Mouse (Mus musculus): Measurements from ENCODE around the gene Dhrs9.

The Dhrs9 gene

DNA sequence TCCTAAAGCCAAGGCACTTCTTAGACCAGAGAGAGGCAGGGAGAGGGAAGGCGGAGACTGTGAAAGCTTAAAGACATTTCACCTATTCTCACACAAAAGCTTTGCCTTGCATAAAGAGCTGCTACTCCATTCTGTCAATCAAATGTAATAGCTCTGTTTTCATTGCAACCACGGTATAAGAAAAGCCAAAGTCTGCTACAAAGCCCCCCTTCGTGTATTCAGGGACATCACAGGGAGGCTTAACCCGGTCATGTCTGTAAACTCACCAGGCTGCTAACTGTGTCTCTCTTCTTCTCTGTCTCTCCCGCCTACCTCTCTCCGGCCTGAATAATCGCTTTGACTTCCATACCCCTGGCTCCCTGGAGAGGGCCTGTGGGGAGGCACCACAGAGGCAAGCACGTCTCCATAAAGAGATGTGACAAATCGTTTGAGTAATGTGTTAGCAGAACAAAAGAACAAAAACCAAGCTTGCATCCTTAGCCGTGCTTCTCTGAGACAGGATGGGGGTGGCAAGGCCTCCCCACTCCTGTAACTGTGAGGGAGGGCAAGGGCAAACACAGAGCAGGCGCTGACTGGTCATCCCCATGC, 38.1 kb downstream of the Dhrs9 start:
- DNase-seq (ENCODE audit: inconsistent ontology term) = peak; percentile 65

DNA sequence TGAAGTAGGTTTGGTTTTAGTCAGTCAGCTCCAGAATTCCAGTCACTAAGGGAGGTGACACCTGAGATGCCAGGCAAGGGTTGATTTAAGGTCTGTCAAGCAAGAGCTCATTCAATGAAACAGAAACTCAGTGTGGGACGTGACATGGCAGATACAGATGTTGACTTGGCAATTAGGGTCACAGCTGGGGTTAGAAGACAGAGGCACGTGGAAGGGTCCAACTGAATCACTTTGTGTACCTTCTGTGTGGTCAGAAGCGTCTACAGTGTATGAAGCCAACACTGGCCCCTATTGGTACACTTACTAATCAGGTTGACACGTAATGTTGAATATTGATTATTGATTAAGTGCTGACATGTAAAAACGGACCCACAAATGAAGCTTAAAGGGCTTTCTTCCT, 44.6 kb downstream of the Dhrs9 start:
- no peak for DNase-seq (ENCODE audit: inconsistent ontology term)

DNA sequence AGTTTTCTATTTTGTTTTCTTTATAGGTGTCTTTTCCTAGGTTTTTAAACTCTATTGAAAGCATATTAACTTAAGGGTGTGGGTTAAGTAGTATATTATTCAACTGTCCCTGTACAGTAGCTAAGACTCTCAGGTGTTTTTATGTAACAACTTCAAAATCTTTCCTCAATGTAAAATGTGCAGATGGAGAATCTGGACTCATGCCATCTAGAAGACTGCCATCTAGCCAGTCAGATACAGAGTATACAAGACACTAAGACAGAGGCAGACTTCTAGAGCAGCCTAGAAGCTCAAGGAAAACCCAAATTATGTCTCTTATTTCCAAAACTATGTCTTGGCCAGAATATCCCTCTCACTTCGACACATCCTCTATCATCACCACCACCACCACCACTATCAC, 45.8 kb downstream of the Dhrs9 start:
- no peak for DNase-seq (ENCODE audit: inconsistent ontology term)

DNA sequence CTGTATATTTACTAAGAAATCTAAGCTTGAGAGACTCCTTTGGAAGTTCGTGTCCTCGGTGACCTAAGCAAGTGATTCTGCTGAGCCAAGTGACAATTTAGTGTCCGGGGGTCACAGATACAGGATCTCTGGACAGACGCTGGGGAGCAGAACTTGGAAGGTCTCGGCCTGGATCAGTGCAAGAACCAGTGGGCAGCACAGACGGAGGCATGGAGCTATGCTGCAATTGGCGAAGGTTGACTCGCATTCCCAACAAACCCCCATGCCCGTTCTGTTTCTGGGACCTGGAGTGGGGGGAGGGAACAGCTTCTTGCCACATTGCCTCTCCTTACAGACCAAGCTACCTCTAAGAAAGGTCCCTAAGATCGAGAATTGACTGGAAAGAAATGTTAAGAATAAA, 46.9 kb downstream of the Dhrs9 start:
- DNase-seq (ENCODE audit: inconsistent ontology term) = no peak

DNA sequence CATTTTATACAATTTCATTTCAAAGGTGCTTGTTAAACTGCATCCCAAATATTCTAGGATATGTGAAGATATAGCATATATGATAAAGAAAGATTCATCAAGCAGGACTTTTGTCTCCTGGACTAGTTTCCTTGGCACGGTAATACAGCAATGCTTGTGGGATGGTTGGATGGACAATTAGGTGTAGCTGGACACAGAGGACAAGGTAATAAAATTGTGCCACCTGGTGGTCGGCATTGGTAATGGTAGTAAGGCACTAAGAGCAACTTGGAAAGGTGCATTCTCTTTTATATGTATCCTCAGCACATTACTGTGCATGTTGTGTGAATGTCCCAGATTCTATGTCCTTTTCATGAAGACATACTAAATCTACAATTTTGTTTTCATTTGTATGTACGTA, 47.9 kb downstream of the Dhrs9 start:
- peak; percentile 54 for DNase-seq (ENCODE audit: inconsistent ontology term)

DNA sequence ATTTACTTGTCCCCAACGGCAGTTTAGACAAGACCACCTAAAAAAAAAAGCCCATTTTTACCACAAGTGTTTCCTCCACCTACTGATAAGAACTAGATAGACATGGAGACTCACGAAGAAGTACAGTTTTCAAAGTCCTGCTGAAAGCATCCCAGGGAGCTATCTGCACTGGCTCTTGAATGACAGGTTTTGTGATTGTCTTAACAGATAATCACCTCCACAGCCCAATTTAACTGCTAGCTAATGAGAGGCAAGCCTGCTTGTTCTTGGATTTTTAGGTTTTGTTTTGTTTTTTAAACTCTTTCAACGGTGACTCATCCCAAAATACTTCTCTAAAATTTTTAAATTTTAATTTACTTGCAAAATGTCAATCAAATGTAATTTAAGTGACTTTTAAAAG, 61.4 kb downstream of the Dhrs9 start:
- peak; percentile 81 for DNase-seq (ENCODE audit: inconsistent ontology term)

DNA sequence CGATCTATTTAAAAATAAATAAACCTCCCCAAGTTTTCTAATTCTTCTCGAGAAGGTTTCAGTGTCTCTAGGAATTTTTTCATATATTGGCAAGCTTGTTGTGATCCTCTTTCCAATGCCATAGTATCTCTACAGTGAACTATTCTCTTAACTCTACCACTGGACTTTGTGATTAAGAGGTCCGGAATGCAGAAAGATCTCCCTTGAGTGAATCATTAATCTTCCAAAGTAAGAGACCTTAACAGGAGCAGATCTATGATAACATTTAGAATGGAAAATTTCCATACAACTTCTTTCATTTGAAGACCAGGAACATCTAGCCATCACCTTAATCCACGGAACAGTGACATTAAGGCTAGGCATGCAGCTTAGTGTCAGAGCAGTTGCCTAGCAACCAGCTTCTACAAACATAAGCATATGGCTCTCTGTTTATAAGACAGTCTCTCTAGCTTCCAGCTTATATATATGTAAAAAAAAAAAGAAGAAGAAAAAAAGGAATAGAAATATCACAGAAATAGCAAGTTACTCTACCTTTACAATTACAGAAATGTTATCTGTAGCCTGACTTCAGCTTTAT, 65.7 kb downstream of the Dhrs9 start:
- peak; percentile 14 for DNase-seq (ENCODE audit: inconsistent ontology term)

DNA sequence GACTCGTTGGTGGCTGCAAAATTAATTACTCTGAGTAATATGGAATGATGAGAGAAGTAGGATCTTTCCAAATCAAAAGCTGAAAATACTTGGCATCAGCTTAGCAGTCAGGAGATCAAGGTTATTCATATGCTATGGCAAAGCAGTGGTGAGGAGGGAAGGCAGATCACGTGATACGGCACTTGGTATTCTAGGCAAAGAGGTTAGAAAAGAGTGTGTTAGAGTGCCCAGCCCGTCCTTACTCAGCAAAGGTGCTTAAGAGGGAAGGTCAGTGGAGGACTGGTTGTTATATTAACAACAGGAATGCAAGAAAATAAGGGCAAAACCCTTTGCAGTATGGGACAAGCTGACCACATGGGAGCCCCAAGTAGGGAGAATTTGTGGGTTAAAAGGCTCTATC, 68.3 kb downstream of the Dhrs9 start:
- no peak for DNase-seq (ENCODE audit: inconsistent ontology term)

DNA sequence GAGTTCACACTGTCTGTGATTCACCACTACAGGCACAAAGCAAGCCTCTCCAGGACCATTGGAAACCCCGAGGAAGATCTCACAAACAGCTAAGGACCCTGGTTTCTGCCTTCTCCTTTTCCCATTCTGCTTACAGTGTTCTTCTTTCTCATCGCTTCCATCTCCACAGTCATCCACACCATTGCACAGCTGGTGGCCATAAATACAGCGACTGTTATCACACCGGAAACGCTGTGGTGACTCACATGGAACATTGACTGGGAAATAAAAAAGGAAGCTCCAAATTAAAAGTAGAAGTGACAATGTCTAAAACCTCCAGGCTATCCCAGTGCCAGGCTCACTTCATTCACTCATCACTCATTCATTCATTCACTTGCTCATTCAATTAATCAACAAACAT, 70.9 kb downstream of the Dhrs9 start:
- no peak for DNase-seq (ENCODE audit: inconsistent ontology term)
